15 mouse cellular contexts compared by ENCODE assay signal in the genomic region with DNA sequence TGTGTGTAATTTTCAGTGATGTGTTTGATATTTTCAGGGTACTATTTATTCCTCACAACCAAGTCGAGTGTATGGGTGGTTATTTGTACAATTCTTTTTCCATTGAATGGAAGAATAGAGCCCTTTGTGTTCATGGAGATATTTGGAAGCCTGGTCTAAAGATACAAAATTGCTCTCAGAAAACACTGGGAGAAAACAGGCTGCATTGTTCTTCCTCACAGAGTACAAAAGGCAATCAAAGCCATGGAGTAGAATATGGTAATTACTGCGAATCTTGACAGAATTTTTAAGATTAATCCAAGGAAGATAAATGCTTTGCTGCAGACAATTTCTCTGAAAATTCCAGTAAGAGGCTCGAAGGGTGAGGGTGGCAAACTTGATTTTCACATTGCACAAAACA.
"Had no signal": no experiment of that assay in that cellular context is flagged by ENCODE, and none has a peak within 500 bp of the region (broad histone marks: within the 10 kb centered on the region; RNA-seq: fewer than 3 reads in every experiment).

No protein-coding gene starts in this region.

- H3K9ac ChIP-seq: intestine, embryonic 15.5 days; limb, embryonic 13.5 days; liver, embryonic 15.5 days; midbrain, embryonic 15.5 days; neural tube, embryonic 13.5 days had no signal

- ATAC-seq: intestine, embryonic 15.5 days; lung, postnatal 0 days; midbrain, embryonic 15.5 days had no signal

- H3K36me3 ChIP-seq: intestine, embryonic 15.5 days; limb, embryonic 13.5 days; liver, embryonic 15.5 days; midbrain, embryonic 10.5 days; midbrain, embryonic 15.5 days; neural tube, embryonic 13.5 days had no signal

- H3K4me3 ChIP-seq: intestine, embryonic 15.5 days; limb, embryonic 13.5 days; liver, embryonic 15.5 days; midbrain, embryonic 10.5 days; midbrain, embryonic 15.5 days; neural tube, embryonic 13.5 days had no signal

- H3K27me3 ChIP-seq: intestine, embryonic 15.5 days; limb, embryonic 13.5 days; liver, embryonic 15.5 days; midbrain, embryonic 15.5 days; neural tube, embryonic 13.5 days had no signal

- H3K4me1 ChIP-seq: intestine, embryonic 15.5 days; limb, embryonic 13.5 days; liver, embryonic 15.5 days; midbrain, embryonic 15.5 days; neural tube, embryonic 13.5 days had no signal

- H3K27ac ChIP-seq: intestine, embryonic 15.5 days; limb, embryonic 13.5 days; liver, embryonic 15.5 days; midbrain, embryonic 10.5 days; midbrain, embryonic 15.5 days; neural tube, embryonic 13.5 days had no signal

- H3K9me3 ChIP-seq: intestine, embryonic 15.5 days; limb, embryonic 13.5 days; liver, embryonic 15.5 days; midbrain, embryonic 10.5 days; midbrain, embryonic 15.5 days; neural tube, embryonic 13.5 days had no signal

- H3K4me2 ChIP-seq: intestine, embryonic 15.5 days; limb, embryonic 13.5 days; liver, embryonic 15.5 days; midbrain, embryonic 15.5 days; neural tube, embryonic 13.5 days had no signal

- DNase-seq: kidney, adult 18-20 months; kidney, postnatal 10 days; kidney, postnatal 4 days; lung, adult 2 months; lung, postnatal 4 days; right cerebral cortex, postnatal 14 days; thymus, adult 2 months; thymus, postnatal 36 days had no signal
